Mouse (Mus musculus) ZHBTc4 (cell line): ENCODE measurements around the gene Sox11.

Source experiments
- DNase-seq: peaks from one replicate; pipeline ENCODE4 v3.0.0-alpha.2; 2011; ENCODE audit warnings: low read depth, low spot score

Gene Sox11

DNA sequence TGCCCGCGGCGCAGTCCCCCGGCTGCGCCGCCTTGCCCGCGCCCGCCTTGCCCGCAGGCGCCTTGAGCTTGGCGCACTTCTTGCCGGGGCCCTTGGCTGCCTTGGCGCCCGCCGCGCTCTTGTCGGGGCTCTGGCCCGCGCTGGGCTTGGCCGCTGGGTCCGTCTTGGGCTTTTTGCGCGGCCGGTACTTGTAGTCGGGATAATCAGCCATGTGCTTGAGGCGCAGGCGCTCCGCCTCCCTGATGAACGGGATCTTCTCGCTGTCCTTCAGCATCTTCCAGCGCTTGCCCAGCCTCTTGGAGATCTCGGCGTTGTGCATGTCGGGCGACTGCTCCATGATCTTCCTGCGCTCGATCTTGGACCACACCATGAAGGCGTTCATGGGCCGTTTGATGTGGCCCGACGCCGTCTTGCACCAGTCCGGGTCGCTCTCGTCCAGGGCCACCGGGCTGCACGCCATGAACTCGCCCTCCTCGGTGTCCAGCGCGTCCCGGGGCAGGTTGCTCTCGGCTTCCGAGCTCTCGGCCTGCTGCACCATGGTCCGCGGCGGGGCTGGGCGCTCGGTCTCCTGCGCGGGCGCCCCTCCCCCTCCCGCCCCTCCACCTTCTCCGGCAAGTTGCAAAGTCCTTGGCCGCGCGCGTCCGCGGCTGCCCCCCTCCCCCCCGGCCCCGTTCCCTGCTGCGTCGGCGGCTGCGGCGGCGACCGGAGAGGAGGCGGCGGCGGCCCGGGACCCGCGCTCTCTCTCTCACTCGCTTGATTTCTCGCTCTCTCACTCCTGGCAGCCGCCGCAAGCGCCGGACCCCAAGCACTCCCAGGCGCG, at the start of gene Sox11:
Gene Sox11 (minus strand): TSS at position 704 of the 820 bp plus-strand sequence.
- DNase-seq: peak; percentile 66

DNA sequence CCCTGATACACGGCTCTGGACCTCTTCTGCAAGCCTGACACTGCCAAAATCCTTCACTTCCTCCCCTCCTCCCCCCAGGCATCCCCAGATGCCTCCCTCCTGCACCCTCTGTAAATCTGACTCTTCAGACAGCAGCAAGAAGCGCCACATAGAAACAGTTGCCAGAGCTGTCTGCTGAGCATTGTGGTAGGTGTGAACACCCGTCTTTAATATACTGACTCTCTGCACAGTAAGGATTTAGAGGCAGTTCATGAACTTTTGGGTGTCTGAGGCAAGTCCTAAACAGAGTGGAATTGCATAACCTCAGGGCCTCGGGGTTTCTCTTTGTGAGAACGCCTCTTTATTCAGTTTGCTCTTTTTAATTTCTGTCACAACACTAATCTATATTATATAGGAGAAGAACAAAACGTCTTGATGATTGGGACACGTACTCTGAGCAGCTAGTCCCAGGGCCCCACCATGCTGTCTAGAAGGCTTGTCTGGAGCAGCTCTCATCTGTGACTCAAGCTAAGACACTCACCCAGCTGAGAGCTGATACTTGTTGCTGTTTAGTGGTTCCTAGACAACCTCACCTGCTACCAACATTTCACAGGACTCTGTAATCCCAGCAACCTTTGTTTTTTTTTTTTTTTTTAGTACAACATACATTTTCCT, 49.4 kb upstream of the Sox11 start:
- no peak for DNase-seq

DNA sequence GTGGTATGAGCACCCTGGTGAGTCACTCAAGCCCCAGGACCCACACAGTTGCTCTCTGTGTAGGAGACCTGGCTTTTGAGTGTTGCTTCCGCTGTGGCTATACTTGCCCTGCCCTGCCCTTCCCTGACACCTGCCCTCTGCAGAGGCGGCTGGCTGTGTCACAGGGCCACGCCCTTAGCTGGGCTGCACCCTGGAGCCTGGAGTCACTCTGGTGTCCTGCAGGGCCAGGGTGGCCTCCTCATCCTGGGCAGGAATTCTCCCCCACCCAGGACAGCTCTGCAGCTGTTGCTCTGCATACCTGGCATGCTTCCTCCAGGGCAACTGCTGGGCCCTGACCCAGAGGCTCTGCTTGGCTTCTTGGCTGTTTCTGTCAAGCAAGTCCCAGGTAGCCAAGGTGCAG, 48.1 kb upstream of the Sox11 start:
- peak; percentile 7 for DNase-seq

DNA sequence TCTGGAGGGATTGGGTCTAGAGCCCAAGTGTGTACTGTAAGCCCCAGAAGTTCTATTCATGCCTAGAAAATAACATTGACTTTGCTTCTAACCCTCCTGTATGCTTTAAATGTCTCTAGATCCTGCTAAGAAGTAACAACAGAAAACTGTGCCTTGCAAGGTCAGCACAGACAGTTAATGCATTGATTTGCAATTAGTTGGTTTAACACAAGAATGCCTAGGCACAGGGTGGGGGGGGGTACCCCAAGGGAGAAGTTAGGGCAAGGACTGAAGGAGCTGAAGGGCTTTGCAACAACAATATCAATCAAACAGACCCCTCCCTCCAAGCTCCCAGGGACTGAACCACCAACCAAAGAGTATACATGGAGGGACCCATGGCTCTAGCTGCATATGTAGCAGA, 47.1 kb upstream of the Sox11 start:
- DNase-seq: no peak

DNA sequence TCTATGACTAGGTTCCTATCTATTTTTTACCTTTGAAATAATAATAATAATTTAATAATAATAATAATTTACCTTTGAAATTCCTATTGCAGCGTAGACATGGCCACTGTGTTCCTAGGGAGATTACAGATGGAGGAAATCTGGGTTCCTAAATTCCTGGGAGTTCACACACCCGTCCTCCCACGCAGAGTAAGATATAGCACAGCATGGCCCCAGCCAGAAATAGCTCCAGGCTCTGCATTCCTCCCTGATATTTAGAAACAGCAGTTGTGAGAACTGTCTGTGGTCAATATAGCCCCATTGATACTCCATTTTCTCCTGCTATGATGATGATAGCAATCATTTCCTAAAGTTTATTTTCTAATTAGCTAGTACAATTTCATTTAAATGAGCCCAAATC, 30.1 kb upstream of the Sox11 start:
- DNase-seq: no peak

DNA sequence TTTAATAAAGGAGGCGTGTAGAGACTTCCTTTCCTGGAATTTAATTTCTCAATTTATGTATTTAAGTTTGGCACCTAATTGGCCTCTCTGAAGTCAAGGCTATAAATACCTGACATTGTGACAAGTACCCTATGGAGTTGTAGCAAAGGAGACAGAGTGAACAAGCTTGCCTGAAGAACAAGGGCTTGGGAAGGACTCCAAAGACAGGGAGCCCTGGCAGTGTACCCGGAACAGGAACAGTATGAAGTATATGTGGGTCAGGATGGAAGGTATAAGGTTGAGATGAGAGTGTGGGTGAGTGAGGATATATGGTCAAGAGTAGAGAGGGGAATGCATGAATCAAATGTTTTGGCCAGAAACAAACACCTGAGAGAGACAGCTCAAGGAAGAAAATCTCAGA, 28.4 kb upstream of the Sox11 start:
- DNase-seq: no peak

DNA sequence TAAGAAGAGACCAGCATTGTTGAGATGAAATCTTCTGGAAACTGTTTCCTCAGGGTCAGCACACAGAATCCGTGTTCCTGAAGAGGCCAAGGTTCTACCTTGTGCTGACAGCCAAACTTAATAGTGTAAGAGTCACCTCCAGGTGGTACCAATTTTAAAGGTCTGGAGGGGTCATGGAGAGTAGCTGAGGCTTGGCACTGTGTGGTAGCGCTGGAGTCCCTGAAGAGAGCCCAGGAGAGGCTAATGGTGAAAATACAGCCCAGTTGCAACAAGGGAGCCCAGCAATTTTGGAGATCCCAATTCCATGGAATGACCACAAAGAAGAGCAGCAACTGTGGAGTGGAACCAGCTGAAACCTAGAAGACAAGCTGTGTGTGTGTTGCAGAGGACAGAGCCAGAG, 25.1 kb upstream of the Sox11 start:
- DNase-seq: no peak

DNA sequence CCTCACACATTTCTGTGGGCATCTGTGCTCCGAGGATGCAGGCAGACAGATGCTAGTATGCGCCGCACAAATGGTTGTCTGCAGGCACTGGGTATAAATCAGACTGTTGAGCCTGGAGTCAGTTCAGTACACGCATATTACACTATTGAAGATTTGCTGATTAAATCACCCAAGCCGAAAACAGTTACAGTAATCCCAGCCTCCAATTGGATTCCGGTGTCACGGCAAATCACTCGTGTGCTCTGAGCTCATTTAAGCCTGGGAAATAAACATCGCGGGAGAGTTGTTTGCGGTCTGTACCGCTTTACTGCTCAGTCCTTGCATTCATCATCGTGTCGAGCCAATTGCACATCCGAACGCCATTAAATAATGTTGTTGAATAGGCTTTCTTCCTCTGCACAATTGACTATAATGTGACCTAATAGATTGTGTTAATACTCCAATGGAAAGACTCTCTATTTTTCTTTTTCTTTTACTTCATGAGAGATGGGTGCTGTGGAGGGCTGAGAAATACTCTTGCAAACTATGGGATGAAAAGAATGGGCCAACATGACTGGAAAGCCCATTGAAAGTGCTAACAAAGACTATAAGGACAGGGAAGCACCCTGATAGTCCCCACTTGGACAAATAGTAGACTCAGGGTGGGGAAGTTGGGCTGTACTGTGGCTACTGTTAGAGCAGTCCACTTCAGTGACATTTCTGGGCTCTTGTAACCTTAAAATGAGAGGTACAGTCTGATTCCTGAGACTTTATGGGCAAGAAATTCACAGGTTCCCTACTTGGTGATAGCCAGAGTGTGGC, 21.7 kb upstream of the Sox11 start:
- no peak for DNase-seq

DNA sequence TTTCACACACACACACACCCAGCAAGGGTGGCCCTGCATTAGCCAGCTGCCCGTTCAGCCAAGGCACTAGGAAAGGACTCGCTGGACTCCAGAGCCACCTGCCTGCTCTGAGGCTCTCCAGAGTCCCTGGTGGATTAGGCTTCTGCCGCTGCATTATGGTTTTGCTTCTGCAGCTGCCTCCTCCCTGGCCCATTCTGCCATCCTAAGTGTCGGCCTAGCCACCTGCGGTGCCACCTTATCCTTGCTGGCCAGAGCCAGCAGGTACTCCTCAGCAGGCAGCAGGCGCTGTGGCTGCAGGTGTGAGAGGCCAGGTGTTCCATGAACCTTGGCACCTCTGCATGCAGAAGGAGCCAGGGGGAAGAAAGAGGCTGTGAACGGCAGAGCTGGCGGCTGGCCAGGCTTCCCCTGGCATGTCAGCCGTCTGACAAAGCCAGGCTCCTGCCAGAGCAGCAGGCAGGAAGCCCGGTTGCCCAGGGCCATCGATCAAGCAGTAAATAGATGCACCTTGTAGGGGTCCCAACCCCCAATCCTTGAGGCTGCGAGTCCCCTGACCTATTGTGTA, 14.8 kb upstream of the Sox11 start:
- DNase-seq: no peak

DNA sequence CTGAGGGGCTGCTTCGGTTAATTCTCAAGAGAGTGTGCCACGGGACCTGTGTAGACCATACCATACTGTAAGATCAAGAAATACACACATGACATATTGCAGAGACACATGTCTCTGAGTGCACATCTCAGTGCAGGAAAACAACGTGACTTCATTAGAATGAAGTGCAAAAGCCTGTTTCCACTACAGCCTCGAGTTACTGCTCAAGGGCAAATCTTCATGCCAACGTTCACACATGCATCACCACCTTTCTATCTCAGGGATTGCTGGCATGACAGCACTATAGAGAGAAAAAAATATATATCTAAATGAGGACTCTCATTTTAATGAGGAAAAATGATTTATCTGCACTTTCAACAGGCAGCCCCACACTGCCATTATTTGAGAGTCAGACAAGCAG, 14.2 kb upstream of the Sox11 start:
- DNase-seq: no peak

DNA sequence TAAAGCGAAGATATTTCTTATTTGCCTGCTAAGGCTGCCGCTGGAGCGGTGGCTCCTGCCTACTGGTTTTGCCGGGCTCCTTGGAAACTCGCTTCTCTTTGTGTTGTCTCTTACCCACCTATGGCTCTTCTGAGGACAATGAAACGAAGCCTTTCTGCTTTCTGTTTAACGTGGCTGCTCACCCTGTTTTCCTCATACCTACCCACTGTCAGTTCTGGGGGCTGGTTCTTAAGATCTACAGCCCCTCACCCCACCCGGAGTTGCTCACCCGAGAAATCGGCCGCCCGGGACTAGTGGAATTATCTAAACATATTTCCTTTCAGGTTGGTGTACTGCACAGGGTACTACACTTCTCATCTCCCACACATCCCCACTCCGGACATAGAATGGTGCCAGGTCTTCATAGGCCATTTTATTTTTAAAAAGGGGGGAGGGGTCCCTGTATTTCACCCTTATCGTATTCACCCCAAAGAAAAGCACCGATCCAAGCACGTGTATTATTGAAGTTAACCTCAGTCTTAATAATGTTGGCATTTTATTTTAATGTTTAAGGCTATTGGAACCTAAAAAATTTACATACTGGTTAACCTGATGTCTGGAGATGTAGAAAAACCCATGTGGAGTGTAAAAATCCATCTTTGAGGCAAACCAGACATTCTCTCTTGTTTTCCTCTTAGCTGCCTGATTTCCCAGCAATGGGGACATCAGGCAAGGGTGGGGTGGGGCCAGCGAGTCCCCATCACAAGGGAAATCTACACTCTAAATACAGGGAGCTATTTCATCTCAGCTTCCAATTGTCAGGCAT, 1.4 kb upstream of the Sox11 start:
- no peak for DNase-seq

DNA sequence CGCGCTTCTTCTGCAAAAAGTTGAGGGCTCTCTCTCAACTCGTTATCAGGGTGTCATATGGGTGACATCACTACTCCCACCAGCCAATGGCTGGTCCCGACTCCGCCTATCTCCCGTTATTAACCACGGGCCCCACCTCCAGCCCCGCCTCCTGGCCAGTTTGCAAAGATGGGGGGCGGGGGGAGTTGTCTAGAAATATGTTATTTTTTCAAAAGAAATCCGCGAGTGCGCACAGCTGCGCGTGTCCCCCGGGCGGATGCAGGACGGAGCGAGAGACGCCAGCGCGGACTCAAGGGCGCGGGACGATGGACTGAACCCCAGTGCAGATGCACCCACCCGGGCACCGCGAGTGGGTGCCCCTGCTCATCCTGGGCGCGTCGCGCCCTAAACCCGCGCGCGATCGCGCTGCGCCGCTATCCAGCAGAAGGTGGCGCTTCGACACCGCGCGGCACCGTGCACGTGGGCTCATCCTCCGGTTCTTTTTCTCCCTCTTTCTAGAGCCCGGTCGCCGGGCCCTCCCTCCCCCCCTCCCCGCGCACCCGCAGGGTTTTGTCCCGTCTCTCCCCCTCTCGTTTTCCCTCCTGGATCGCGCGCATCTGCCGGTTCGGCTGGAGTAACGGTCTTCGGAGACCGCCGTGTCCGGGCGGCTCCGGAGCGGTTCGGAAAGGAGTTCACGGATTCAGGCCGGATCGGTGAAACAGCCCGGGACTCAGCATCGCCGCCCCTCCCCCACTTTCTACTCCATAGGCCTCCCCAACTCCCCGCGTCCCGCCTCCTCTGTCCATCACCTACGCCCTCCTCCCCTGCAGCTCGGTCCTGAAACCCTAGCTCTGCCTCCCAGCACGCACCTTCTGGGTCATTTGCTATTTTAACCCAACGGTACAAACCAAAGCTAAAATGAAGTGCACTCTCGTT, 574 bp upstream of the Sox11 start:
- peak; percentile 88 for DNase-seq

DNA sequence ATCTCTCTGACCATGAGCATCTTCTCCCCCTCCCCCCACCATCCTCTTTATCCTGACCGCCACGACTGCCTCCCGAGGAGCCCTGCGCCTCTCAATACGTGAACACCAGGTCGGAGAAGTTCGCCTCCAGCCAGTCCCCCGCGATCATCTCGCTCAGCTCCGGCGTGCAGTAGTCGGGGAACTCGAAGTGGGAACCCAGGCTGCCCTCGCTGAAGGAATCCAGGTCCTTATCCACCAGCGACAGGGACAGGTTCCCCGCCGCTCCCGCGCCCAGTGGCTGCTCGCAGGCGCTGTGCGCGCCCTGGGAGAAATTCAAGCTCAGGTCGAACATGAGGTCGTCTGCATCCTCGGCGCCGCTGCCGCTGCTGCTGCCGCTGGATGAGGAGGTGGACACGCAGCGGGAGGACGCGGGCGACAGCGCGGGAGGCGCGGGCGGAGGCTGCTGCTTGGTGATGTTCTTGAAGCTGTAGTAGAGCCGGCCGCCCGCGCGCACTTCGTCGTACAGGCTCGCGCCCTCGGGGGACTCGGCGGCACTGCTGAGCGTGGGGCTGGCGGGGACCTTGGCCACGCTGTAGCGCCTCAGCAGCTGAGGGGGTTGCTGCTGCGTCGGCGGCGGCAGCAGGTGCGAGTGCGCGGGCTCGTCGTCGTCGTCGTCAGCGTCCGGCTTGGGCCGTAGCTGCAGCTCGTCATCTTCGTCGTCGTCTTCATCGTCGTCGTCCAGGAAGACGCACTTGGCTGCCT, 1.1 kb downstream of the Sox11 start:
- DNase-seq: peak; percentile 67

DNA sequence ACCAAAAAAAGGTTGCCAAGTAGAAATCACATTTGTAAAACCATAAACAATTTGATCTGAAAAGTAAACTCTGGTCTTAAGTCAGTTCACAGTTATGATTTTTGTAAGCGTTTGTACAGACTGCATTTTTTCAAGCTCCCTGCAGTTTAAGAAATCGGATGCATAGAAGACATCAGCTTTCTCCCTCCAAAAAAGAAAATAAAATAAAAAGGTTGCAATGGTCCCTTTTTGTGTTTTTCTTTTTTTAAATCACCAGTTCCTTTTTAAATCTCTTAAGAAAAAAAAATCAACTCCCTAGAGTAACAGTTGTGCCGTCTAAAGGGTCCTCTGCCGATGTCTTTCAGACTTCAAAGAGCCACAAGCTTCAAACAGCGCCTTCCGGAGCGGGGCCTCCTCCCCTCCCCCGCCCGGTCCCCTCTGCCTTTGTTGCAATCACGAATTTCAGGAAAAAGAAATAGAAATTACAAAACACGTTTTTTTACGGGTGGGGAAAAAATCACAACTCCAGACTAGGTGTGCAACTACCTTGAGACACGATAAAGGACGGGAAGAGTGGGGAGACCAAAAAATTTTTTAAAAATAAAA, 1.8 kb downstream of the Sox11 start:
- DNase-seq: peak; percentile 32

DNA sequence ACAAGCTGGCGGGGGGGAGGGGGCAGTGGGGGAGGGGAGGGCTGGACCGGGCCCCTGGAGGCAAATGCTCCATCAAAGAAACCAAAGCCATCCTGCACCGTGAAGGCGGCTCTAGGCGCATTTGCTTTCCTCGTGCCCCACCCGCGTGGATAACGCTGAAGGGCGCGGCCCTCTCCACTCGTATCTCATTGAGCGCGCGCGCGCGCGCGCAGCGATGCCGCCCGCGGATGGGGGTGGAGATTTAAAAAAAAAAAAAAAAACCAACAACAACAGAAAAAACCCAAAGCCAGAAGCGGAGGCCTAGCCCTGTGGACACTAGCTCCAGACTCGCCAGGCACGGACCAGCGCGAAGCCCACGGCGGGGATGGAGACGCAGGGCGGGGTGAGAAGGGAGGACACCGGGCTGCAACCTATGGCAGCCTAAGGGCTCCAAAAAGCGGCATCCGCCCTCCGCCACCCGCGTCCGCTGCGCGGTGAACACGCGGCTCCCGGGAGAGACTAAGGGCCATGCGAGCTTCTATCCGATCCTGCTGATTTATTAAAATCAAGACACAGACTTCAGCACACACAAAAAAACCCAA, 3.1 kb downstream of the Sox11 start:
- DNase-seq: peak; percentile 37

DNA sequence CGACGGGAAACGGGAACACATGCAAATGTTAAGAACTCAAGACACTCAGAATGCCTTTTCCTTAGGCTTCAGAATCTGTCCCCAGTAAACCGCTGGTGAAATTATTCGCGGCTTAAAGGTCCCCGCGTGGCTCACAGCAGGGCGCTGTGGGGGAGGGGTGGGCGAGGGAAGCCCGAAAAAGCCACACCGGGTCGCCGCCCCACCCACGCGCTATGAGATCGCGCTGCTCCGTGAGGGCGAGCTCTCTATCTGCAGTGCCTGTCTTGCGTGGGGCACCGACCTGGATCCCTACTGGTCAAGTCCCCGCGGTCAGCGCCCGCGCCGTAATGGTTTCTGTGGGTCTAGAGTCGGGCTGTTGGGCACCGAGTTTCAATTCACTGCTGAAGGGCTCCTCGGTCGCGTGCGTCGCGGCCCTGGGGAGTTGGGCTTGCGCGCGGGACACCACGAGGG, 3.6 kb downstream of the Sox11 start:
- peak; percentile 22 for DNase-seq

DNA sequence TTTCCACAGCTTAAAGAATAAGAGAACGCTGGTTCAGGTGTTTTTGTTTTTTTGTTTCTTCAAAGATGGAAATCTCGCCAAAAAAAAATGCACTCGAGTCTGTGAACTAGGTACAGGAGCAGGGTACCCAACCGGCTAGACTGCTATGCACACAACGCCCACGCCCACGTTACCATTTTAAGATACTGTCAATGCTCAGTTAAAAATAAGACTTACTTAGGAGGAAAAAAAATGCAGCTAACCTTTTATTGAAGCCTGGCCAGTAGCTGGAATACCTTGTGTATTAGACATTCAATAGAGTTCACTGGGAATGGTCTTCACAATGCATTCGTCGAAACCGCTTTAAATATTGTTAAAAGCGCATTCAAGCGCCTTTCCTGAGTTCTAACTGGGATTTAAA, 4.3 kb downstream of the Sox11 start:
- no peak for DNase-seq

DNA sequence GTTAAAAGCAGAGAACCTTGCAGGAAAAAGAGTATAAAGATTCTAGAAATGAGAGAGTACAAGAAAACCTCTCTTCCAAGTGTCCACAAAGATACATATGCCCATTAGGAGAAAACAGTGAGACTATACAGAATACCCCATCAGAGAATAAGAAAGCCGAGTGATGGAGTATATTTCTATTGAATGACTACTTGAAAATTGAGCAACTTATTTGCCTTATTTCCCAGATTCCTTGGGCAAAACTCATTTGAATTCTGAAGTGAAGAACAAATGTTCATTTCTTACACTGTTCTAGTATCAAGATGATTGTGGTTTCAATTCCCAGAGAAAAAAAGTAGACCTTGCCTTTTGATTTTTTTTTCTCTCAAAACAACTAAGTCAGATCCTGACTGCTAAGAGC, 4.9 kb downstream of the Sox11 start:
- DNase-seq: no peak

DNA sequence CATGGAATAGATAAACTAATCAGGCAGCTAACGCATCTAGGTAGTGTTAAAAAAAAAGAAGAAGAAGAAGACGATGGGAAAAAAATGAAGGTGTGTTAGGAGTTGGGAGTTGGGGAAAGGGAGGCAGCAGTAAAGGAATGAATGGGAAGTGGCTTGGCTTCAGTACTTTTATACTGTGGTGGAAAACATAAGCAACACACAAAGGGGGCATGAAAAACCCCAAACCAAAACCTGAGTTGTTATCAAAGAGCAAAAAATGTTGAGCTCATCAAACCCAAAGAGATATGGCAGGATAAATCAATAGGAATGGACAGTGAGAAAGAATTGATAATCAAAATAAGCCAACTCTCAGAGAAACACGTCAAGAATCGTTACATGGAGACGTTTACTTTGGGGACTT, 5.6 kb downstream of the Sox11 start:
- DNase-seq: no peak
